9 mouse cellular contexts compared by ENCODE assay signal in the genomic region with DNA sequence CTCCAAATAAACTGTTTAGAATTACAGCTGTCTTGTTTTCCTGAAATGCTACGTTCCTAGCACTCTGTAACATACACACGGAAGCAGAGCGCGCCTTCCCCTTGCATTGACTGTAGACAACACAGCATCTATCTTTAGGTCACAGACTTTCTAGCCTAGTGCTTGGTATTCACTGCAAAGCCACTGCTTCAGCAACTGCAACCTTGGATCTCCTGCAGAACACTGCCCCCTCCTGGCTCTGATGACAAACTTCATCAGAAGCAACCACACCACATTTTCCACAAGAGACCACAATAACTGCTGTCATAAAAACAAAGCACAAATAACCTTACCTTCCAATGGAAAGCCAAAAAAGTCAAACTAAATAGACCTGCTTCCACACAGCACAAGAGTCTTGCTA. TPM values are rescaled to one million over a fixed set of nuclear protein-coding genes. Genes with fewer than 3 reads are reported as not detected.
DNase-seq lines count a peak whose midpoint lies in the region; ATAC-seq and TF ChIP-seq lines count a peak whose summit lies in the region.
"Had no signal": no experiment of that assay in that cellular context is flagged by ENCODE, and none has a peak within 500 bp of the region (broad histone marks: within the 10 kb centered on the region; RNA-seq: fewer than 3 reads in every experiment).

No protein-coding gene starts in this region.

- 69% methylated on average over 4 of the region's 4 CpGs for WGBS in kidney, adult 2 months
- WGBS in kidney, embryonic 15.5 days, result 77% methylated on average over 4 of the region's 4 CpGs
- WGBS in heart, embryonic 10.5 days, result 66% methylated on average over 4 of the region's 4 CpGs
- WGBS in midbrain, embryonic 10.5 days, result 83% methylated on average over 4 of the region's 4 CpGs

- no peak overlapping the region for H3K27ac ChIP-seq in kidney, adult 2 months (ENCODE audit: insufficient read depth, low read depth, low read length)
- H3K27ac ChIP-seq in kidney, embryonic 15.5 days, result no peak overlapping the region
- no peak overlapping the region for H3K27ac ChIP-seq in heart, embryonic 10.5 days
- no peak overlapping the region for H3K27ac ChIP-seq in layer of hippocampus, adult 2 months
- no peak overlapping the region for H3K27ac ChIP-seq in midbrain, embryonic 10.5 days (replicated peaks)
- H3K27ac ChIP-seq: limb, embryonic 12.5 days had no signal

- H3K4me2 ChIP-seq in kidney, embryonic 15.5 days, result no peak overlapping the region
- H3K4me2 ChIP-seq: limb, embryonic 12.5 days had no signal

- no peak for TF ChIP-seq POLR2A in kidney, adult 2 months (IDR thresholded peaks at IDR 0.05; ENCODE audit: low read depth, low read length)

- no peak for ATAC-seq in kidney, embryonic 15.5 days (replicated peaks; ENCODE audit: low FRiP score)
- ATAC-seq in activated CD4-positive, CD25-positive, alpha-beta regulatory T cell, adult 4 months, result peak; percentile 88

- no peaks in the 10 kb centered on the region for H3K9me3 ChIP-seq in kidney, embryonic 15.5 days (replicated peaks)
- no peaks in the 10 kb centered on the region for H3K9me3 ChIP-seq in heart, embryonic 10.5 days
- no peaks in the 10 kb centered on the region for H3K9me3 ChIP-seq in midbrain, embryonic 10.5 days (replicated peaks)
- H3K9me3 ChIP-seq: limb, embryonic 12.5 days had no signal

- H3K9ac ChIP-seq in kidney, embryonic 15.5 days, result no peak overlapping the region
- H3K9ac ChIP-seq: limb, embryonic 12.5 days had no signal

- peak; percentile 66 for DNase-seq in kidney, adult 2 months
- peak; percentile 69 for DNase-seq in embryo, embryonic 10 days (ENCODE audit: low spot score)
- DNase-seq in heart, embryonic 10.5 days (ENCODE audit: low spot score), result peak; percentile 79
- peak in 1 of 2 experiments; percentile 66 for DNase-seq in layer of hippocampus, adult 2 months (ENCODE audit: low spot score in 2 of 2)
- DNase-seq in midbrain, embryonic 10.5 days (ENCODE audit: low spot score), result peak; percentile 39
- peak; percentile 17 to 26 for DNase-seq in spleen, postnatal 36 days (ENCODE audit: low spot score in 2 of 2)

- peaks cover under 1% of the 10 kb centered on the region; the same call in 1 of the 2 replicates for H3K36me3 ChIP-seq in kidney, adult 2 months (ENCODE audit: control insufficient read depth, insufficient read depth, low read length)
- H3K36me3 ChIP-seq in kidney, embryonic 15.5 days, result peaks cover 12% of the 10 kb centered on the region
- peaks cover 8% of the 10 kb centered on the region for H3K36me3 ChIP-seq in heart, embryonic 10.5 days
- H3K36me3 ChIP-seq in midbrain, embryonic 10.5 days, result peaks cover 13% of the 10 kb centered on the region

- H3K4me3 ChIP-seq in kidney, adult 2 months (ENCODE audit: insufficient read depth, low read depth, low read length), result no peak overlapping the region
- no peak overlapping the region for H3K4me3 ChIP-seq in kidney, embryonic 15.5 days (replicated peaks)
- H3K4me3 ChIP-seq in heart, embryonic 10.5 days, result no peak overlapping the region
- H3K4me3 ChIP-seq in layer of hippocampus, adult 2 months, result no peak overlapping the region
- no peak overlapping the region for H3K4me3 ChIP-seq in midbrain, embryonic 10.5 days
- H3K4me3 ChIP-seq: limb, embryonic 12.5 days had no signal

- H3K27me3 ChIP-seq in kidney, adult 2 months (replicated peaks; ENCODE audit: control insufficient read depth, insufficient read depth, low read length), result no peaks in the 10 kb centered on the region
- H3K27me3 ChIP-seq in kidney, embryonic 15.5 days, result no peaks in the 10 kb centered on the region
- H3K27me3 ChIP-seq in heart, embryonic 10.5 days (ENCODE audit: insufficient read depth, poor library complexity, severe bottlenecking), result no peaks in the 10 kb centered on the region
- H3K27me3 ChIP-seq in midbrain, embryonic 10.5 days (ENCODE audit: low read depth, poor library complexity, severe bottlenecking), result no peaks in the 10 kb centered on the region
- H3K27me3 ChIP-seq: limb, embryonic 12.5 days had no signal

- peaks cover 6% of the 10 kb centered on the region; the same call in 1 of the 2 replicates for H3K4me1 ChIP-seq in kidney, adult 2 months (ENCODE audit: control insufficient read depth, insufficient read depth, low read length)
- 0 out of 2 replicates have a peak, but pooled peaks cover 2% of the 10 kb centered on the region for H3K4me1 ChIP-seq in kidney, embryonic 15.5 days
- 0 out of 2 replicates have a peak, but pooled peaks cover 15% of the 10 kb centered on the region for H3K4me1 ChIP-seq in heart, embryonic 10.5 days
- no peaks in the 10 kb centered on the region for H3K4me1 ChIP-seq in midbrain, embryonic 10.5 days

- TF ChIP-seq CTCF in kidney, adult 2 months (conservative IDR thresholded peaks at IDR 0.05; ENCODE audit: insufficient read depth, insufficient read length, low read depth, low read length), result peak; percentile 83
- TF ChIP-seq CTCF in layer of hippocampus, adult 2 months (conservative IDR thresholded peaks at IDR 0.05), result peak; percentile 96

RNA-seq across cellular contexts. Expression of a gene that starts 17.2 kb away (rescaled TPM):
- polyA plus RNA-seq in kidney, adult 2 months (2012; rRNA removed), result 14.3 and 17.7 TPM in 2 replicates
- 74.5 and 75.7 TPM in 2 replicates for polyA plus RNA-seq in kidney, embryonic 15.5 days (2015; fragmentation: Nextera tagmentation; extraction: Ambion mirVana)
- polyA plus RNA-seq in activated CD4-positive, CD25-positive, alpha-beta regulatory T cell, adult 4 months (2017; shearing (Covaris generic)), result 10 to 100 TPM; 54.2 to 76.9 TPM
- polyA plus RNA-seq in heart, embryonic 10.5 days (2016; fragmentation: Nextera tagmentation; extraction: Ambion mirVana), result 46.8 and 58.0 TPM in 2 replicates
- 10 to 100 TPM; 59.8 to 62.4 TPM for total RNA-seq in layer of hippocampus, adult 2 months (2021)
- polyA plus RNA-seq in midbrain, embryonic 10.5 days (2016; fragmentation: Nextera tagmentation; extraction: Ambion mirVana), result 102 and 107 TPM in 2 replicates
